Mouse (Mus musculus) intestine, embryonic 16.5 days (tissue): ENCODE results near the gene Hacd3. TPM values are rescaled to one million over a fixed set of nuclear protein-coding genes. Genes with fewer than 3 reads are reported as not detected.
A peak's percentile ranks its signal among the peaks of the same experiment; 100 is the strongest.
"Not testable (repeated sequence)": the region's sequence is repeated elsewhere in the genome, so short reads cannot be mapped to it uniquely, and the experiment has no call there.

Experiments used
- ATAC-seq: fragments of 200-750 bp; cut with Nextera tagmentation; 2 replicates; pipeline ENCODE4 v1.8.0; 2017; ENCODE audit warnings: moderate TSS enrichment, moderate library complexity
- H3K27ac ChIP-seq: fragments of 300-500 bp; sonication (generic); 2 replicates; pipeline ENCODE4 v1.5.1; 2014; ENCODE audit warnings: mild to moderate bottlenecking, low read length
- H3K27me3 ChIP-seq: fragments of 300-500 bp; sonication (generic); replicated peaks from 2 replicates; pipeline ENCODE4 v1.6.1; 2014; ENCODE audit warnings: low read length, control low read depth, mixed read lengths; ENCODE audit not compliant: control insufficient read depth, insufficient read depth
- H3K36me3 ChIP-seq: fragments of 300-500 bp; sonication (generic); 2 replicates; pipeline ENCODE4 v1.6.1; 2014; ENCODE audit warnings: low read length, control low read depth; ENCODE audit not compliant: control insufficient read depth, insufficient read depth
- H3K4me1 ChIP-seq: fragments of 300-500 bp; sonication (generic); 2 replicates; pipeline ENCODE4 v1.6.1; 2014; ENCODE audit warnings: low read length, control low read depth, mixed read lengths; ENCODE audit not compliant: control insufficient read depth, insufficient read depth
- H3K4me2 ChIP-seq: fragments of 300-500 bp; sonication (generic); 2 replicates; pipeline ENCODE4 v1.6.1; 2014; ENCODE audit warnings: low read depth, low read length, control low read depth
- H3K4me3 ChIP-seq: fragments of 300-500 bp; sonication (generic); 2 replicates; pipeline ENCODE4 v1.5.1; 2014; ENCODE audit warnings: mild to moderate bottlenecking, low read length
- H3K9ac ChIP-seq: fragments of 300-500 bp; sonication (generic); 2 replicates; pipeline ENCODE4 v1.6.1; 2014; ENCODE audit warnings: low read depth, low read length
- H3K9me3 ChIP-seq: fragments of 300-500 bp; sonication (generic); 2 replicates; pipeline ENCODE4 v1.6.1; 2016; ENCODE audit warnings: low read length, control low read depth; ENCODE audit not compliant: control insufficient read depth
- WGBS: fragments of 180-500 bp; shearing (Covaris S2); extraction: QIAGEN DNeasy Blood & Tissue Kit; methylation state at CpG from one replicate; pipeline ENCODE4 v1.1.7; 2014; 5-methylcytosine and 5-hydroxymethylcytosine counted together
- polyA plus RNA-seq: library from polyadenylated mRNA; unstranded; fragments of >200 nt; fragmentation: Nextera tagmentation; extraction: Ambion mirVana; gene quantifications from 2 replicates; pipeline ENCODE4 v1.2.1, GENCODE M21; 2015

The Hacd3 gene
- polyA plus RNA-seq, 1 experiment from 2014 or later, result 86.8 TPM

DNA sequence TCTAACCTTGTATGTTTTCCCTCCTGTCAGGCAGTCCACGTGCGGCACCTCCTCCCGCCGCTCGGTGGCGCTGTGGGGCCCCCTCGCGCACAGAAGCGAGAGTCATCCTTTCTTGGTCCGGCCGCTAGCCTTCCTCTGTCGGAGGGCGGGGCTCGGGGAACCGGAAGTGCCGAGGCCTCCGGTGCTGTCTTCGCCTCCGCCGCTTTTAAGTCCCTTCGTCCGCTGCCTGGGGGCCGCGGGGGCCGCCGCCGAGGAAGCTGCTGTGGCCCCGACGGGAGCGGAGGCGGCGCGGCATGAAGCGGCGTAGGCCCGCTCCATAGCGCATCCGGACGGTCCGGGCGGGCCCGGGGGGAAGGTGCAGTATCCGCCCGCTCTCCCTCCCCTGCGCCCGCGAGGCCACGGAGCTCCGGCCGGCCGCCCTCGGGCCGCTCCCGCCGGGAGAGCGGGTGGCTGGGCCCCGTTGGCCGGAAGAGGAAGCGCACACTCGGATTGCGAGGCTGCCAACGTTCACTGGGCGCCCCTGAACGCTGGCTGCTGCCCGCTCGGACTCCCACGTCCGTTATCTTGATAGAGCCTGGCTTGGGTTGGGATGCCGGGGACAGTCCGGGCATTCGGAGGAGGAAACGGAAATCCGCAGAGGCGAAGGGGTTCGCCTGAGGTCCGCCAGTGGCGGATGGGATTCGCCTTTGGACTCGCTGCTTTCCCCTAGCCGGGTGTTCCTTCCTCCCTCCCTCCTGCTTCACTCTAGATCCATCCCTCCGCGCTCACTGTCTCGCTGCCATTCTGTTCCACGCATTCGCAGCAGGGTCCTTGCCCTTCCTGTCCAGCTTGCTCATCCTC is 11.0 kb upstream of the Hacd3 start, which contains the start of gene Dpp8:
TSS of gene Dpp8 (plus strand) at position 146 of the 840 bp plus-strand sequence.
- ATAC-seq, result peak; percentile 96
- Histone ChIP-seq H3K36me3 (peaks cover 4% of the 10 kb centered on the region; the same call in 1 of the 2 replicates), H3K4me2 (peak within 1 kb of the TSS; percentile 92), H3K4me1 (peaks cover 19% of the 10 kb centered on the region), H3K27me3 (no peaks in the 10 kb centered on the region), H3K4me3 (peak within 1 kb of the TSS; percentile 100), H3K27ac (peak within 1 kb of the TSS; percentile 93), H3K9me3 (no peaks in the 10 kb centered on the region), H3K9ac (peak within 1 kb of the TSS; percentile 98)
- WGBS, result under 1% methylated on average over 71 of the region's 85 CpGs

DNA sequence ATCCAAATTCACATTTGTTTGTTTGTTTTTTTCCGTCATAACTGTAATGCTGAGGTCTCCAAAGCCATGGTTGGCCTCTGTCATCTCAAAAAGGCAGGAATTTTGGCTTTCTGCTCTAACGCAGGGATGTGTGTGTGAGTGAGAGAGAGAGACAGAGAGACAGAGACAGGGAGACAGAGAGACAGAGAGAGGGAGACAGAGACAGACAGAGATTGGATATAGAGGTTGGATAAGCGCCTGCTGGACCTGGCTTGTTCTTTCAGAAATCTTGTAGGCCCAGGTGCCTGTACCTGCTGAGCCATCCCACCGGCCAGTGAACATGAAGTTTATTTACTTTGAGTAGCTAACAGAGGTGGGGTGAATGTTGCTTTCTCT is 10.4 kb upstream of the Hacd3 start:
- H3K27ac ChIP-seq, result no peak overlapping the region; the same call in 1 of the 2 replicates

DNA sequence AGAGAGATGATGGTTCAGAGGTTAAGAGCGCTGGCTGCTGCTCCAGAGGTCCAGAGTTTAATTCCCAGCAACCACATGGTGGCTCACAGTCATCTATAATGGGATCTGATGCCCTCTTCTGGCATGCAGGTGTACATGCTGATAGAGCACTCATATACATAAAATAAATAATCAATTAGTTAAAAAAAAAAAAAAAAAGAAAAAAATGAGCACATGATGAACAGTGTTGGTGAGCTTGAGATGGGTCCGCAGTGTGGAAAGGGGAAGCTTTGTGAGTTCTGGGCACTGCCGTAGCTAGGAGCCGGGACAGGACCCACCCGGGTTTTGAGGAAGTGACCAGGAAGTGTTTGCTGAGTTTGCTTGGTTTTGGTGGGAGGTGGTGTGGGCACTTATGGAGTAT is 9.9 kb upstream of the Hacd3 start:
- not testable (repeated sequence) for H3K27me3 ChIP-seq, H3K9me3 ChIP-seq, H3K4me2 ChIP-seq, H3K36me3 ChIP-seq, ATAC-seq, H3K27ac ChIP-seq, H3K9ac ChIP-seq, H3K4me3 ChIP-seq
- H3K4me1 ChIP-seq, result peaks cover 19% of the 10 kb centered on the region
- WGBS, result 66% methylated on average over 5 of the region's 5 CpGs

More for the DNA sequence above, 10.4 kb upstream of the Hacd3 start:
- H3K36me3 ChIP-seq, result peaks cover 1% of the 10 kb centered on the region; the same call in 1 of the 2 replicates
- H3K4me2 ChIP-seq, result peak overlapping the region; percentile 33
- peaks cover 19% of the 10 kb centered on the region for H3K4me1 ChIP-seq
- H3K9ac ChIP-seq, result peak overlapping the region; percentile 98
- H3K27me3 ChIP-seq, result no peaks in the 10 kb centered on the region
- WGBS, result 28% methylated on average over 4 of the region's 4 CpGs
- H3K4me3 ChIP-seq, result peak overlapping the region; percentile 100
- no peak for ATAC-seq
- no peaks in the 10 kb centered on the region for H3K9me3 ChIP-seq

DNA sequence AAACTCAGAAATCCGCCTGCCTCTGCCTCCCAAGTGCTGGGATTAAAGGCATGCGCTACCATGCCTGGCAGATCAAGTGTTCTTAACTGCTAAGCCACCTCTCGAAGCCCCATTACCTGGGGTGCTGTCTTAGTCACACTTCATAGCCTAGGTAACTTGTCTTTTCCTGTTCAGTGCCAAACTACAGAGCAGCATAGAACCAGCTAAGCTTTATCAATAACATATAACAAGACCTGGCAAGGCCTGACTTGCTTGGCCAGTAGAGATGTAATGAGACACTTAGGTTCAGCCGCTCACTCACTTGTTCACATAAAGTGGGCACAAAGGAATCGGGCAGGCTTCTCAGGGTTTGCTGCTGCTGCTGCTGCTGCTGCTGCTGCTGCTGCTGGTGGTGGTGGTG is 6.8 kb upstream of the Hacd3 start:
- H3K9ac ChIP-seq, result no peak overlapping the region
- 92% methylated on average over 5 of the region's 5 CpGs for WGBS
- no peak for ATAC-seq

DNA sequence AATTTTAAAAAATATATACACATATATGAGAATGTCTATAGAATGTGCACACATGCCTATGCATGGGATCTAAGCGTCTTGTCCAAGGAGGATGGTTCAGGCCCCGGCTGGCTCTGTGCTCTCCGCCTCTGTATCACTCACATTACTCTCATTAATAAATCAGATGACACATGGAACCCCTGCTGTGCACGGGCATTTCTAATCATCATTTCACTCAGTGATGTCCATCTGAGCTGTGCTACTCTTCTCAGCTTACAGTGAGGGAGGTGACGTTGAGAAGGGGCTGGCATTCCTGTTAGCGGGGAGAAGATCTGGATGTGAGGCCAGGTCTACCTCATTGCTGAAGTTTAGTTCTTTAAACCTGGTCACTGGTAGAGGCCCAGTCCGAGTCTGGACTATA is 5.7 kb upstream of the Hacd3 start:
- Histone ChIP-seq H3K4me2 (no peak overlapping the region), H3K36me3 (no peaks in the 10 kb centered on the region), H3K27me3 (no peaks in the 10 kb centered on the region), H3K27ac (no peak overlapping the region), H3K4me1 (peaks cover 12% of the 10 kb centered on the region), H3K4me3 (no peak overlapping the region), H3K9ac (no peak overlapping the region), H3K9me3 (no peaks in the 10 kb centered on the region)
- WGBS, result 84% methylated on average over 7 of the region's 7 CpGs
- ATAC-seq, result no peak

More for the DNA sequence above, 6.8 kb upstream of the Hacd3 start:
- H3K27me3 ChIP-seq, result no peaks in the 10 kb centered on the region
- H3K9me3 ChIP-seq, result no peaks in the 10 kb centered on the region
- H3K4me3 ChIP-seq, result no peak overlapping the region
- no peaks in the 10 kb centered on the region for H3K36me3 ChIP-seq
- no peak overlapping the region for H3K27ac ChIP-seq
- no peak overlapping the region for H3K4me2 ChIP-seq
- H3K4me1 ChIP-seq, result peaks cover 9% of the 10 kb centered on the region

GRCm38 (mm10) chr9:65023447-65023846 is 2.0 kb upstream of the Hacd3 start:
- 92% methylated on average over 3 of the region's 3 CpGs for WGBS

DNA sequence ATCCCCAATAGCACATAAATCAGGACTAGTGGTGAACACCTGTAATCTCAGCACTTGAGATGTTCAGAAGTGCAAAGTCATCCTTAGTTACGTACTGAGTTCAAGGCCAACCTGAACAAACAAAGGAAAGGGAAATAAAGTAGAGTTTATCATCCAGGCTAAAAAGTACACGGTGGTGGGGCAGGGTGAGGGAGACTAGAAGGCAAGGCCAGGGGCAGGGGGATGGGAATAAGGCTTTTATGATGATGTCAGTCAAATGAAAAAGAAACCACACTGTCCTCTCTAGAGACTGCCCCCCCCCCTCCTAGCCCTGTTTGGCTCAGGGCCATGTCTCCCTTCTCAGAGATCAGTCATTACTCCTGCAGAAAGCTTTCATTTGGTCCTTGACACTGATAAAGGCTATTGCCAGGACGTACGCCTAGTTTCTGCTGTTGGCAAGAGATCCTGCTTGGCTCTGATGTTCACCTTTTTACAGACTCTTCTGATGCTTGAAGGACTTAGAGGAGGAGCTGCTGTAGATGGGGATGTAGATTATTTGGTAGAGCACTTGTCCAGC is 1.2 kb upstream of the Hacd3 start:
- no peak for ATAC-seq
- H3K4me2 ChIP-seq, result no peak overlapping the region
- peaks cover 29% of the 10 kb centered on the region for H3K4me1 ChIP-seq
- peak overlapping the region; percentile 93; the same call in 1 of the 2 replicates for H3K27ac ChIP-seq
- no peak overlapping the region for H3K9ac ChIP-seq
- no peaks in the 10 kb centered on the region for H3K9me3 ChIP-seq
- H3K4me3 ChIP-seq, result no peak overlapping the region
- H3K36me3 ChIP-seq, result no peaks in the 10 kb centered on the region
- no peaks in the 10 kb centered on the region for H3K27me3 ChIP-seq
- WGBS, result 49% methylated on average over 4 of the region's 4 CpGs

More at GRCm38 (mm10) chr9:65023447-65023846, 2.0 kb upstream of the Hacd3 start:
- H3K27ac ChIP-seq, result no peak overlapping the region
- no peaks in the 10 kb centered on the region for H3K27me3 ChIP-seq
- no peaks in the 10 kb centered on the region for H3K36me3 ChIP-seq
- H3K4me3 ChIP-seq, result no peak overlapping the region
- no peak overlapping the region for H3K9ac ChIP-seq
- H3K9me3 ChIP-seq, result no peaks in the 10 kb centered on the region
- H3K4me1 ChIP-seq, result peaks cover 25% of the 10 kb centered on the region
- no peak for ATAC-seq
- no peak overlapping the region for H3K4me2 ChIP-seq

GRCm38 (mm10) chr9:65021887-65022579 is 540 bp upstream of the Hacd3 start:
- Histone ChIP-seq H3K4me1 (peaks cover 29% of the 10 kb centered on the region), H3K4me3 (peak overlapping the region; percentile 98), H3K9me3 (no peaks in the 10 kb centered on the region), H3K27ac (peak overlapping the region; percentile 93), H3K36me3 (no peaks in the 10 kb centered on the region), H3K4me2 (peak overlapping the region; percentile 91), H3K9ac (peak overlapping the region; percentile 95), H3K27me3 (no peaks in the 10 kb centered on the region)
- WGBS, result 18% methylated on average over 9 of the region's 9 CpGs
- peak; percentile 27; the same call in 1 of the 2 replicates for ATAC-seq

DNA sequence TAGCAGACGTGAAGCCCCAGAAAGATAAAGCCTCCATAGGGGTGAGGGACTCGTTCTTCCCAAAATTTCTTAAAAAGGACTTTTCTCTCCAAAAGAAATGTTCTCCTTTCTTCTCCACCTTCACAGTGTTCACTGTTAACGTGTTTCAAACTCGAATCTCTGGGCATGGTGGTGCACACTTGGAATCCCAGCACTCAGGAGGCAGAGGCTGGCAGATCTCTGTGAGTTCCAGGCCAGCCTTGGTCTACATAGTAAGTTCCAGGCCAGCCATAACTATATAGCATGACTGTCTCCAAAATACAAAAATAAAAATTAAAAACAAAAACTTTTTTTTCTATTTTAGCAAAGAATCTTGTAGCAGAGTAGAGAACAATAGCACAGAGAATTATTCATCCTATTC is 1.4 kb downstream of the Hacd3 start:
- no peaks in the 10 kb centered on the region for H3K36me3 ChIP-seq
- no peaks in the 10 kb centered on the region for H3K9me3 ChIP-seq
- H3K4me3 ChIP-seq, result no peak overlapping the region
- ATAC-seq, result no peak
- no peak overlapping the region for H3K27ac ChIP-seq
- 64% methylated on average over 4 of the region's 4 CpGs for WGBS
- no peak overlapping the region for H3K9ac ChIP-seq
- H3K4me1 ChIP-seq, result peaks cover 33% of the 10 kb centered on the region
- peak overlapping the region; percentile 4; the same call in 1 of the 2 replicates for H3K4me2 ChIP-seq
- no peaks in the 10 kb centered on the region for H3K27me3 ChIP-seq
